Mouse (Mus musculus) small intestine, adult 2 months (tissue): ENCODE results near the gene Myh14.

Experiments used
- CTCF ChIP-seq: fragments of 200-500 bp; IDR thresholded peaks from 2 replicates; pipeline ENCODE4 v1.5.1; 2012; ENCODE audit warnings: low read depth, mild to moderate bottlenecking, control low read depth, inconsistent platforms, low read length, moderate library complexity, mixed read lengths; ENCODE audit not compliant: insufficient replicate concordance, insufficient read length; ENCODE audit errors: extremely low read depth
- POLR2A ChIP-seq: fragments of 200-500 bp; IDR thresholded peaks from 2 replicates; pipeline ENCODE4 v1.6.1; 2012; ENCODE audit warnings: low read depth, mild to moderate bottlenecking, control low read depth, inconsistent platforms, low read length, moderate library complexity

- TF ChIP-seq CTCF: no peak
- no peak for TF ChIP-seq POLR2A
Measured at GRCm38 (mm10) chr7:44571811-44572210, 98.8 kb downstream of the Myh14 start.
